Mouse (Mus musculus) urinary bladder, postnatal 14 days (tissue): Measurements from ENCODE around the gene Fam160b1.

Experiments
- DNase-seq: peaks from one replicate; pipeline ENCODE4 v3.0.0; 2021; ENCODE audit warnings: low spot score

Gene Fam160b1

GRCm38 (mm10) chr19:57425296-57425695 lies 64.8 kb downstream of the Fam160b1 start:
- DNase-seq: no peak

- no peak for DNase-seq
These were observed 66.4 kb downstream of the Fam160b1 start for GRCm38 (mm10) chr19:57426841-57427240.

- no peak for DNase-seq
These were observed 67.4 kb downstream of the Fam160b1 start for GRCm38 (mm10) chr19:57427756-57428438.

- DNase-seq: no peak
These were observed 68.2 kb downstream of the Fam160b1 start for GRCm38 (mm10) chr19:57428641-57429040.

GRCm38 (mm10) chr19:57429926-57430325 lies 69.4 kb downstream of the Fam160b1 start:
- DNase-seq: no peak

- no peak for DNase-seq
These were observed 71.0 kb downstream of the Fam160b1 start for GRCm38 (mm10) chr19:57431476-57431875.

GRCm38 (mm10) chr19:57434024-57434423 lies 73.5 kb downstream of the Fam160b1 start:
- no peak for DNase-seq

- peak; percentile 49 for DNase-seq
These were observed 76.1 kb downstream of the Fam160b1 start for GRCm38 (mm10) chr19:57436586-57437021.

GRCm38 (mm10) chr19:57437042-57437441 lies 76.6 kb downstream of the Fam160b1 start:
- DNase-seq: no peak
